Mouse (Mus musculus) bone marrow macrophage, adult 2 months (primary cell): ENCODE measurements around the gene Mki67. TPM values are rescaled to one million over a fixed set of nuclear protein-coding genes. Genes with fewer than 3 reads are reported as not detected.
A peak's percentile ranks its signal among the peaks of the same experiment; 100 is the strongest.

Experiments used
- H3K27ac ChIP-seq: 2 replicates; pipeline ENCODE4 v1.5.1; 2012; ENCODE audit warnings: low read depth, low read length; ENCODE audit not compliant: insufficient read depth
- H3K4me1 ChIP-seq: 2 replicates; pipeline ENCODE4 v1.6.1; 2012; ENCODE audit warnings: low read length; ENCODE audit not compliant: control insufficient read depth, insufficient read depth
- H3K4me3 ChIP-seq: 2 replicates; pipeline ENCODE4 v1.5.1; 2012; ENCODE audit warnings: mild to moderate bottlenecking, low read length, moderate library complexity; ENCODE audit not compliant: insufficient read depth
- CTCF ChIP-seq: IDR thresholded peaks from 2 replicates; pipeline ENCODE4 v1.5.1; 2012; ENCODE audit warnings: low read depth, mild to moderate bottlenecking, low read length, moderate library complexity
- POLR2A ChIP-seq: IDR thresholded peaks from 2 replicates; pipeline ENCODE4 v1.6.1; 2012; ENCODE audit warnings: mild to moderate bottlenecking, low read depth, low read length, borderline replicate concordance
- polyA plus RNA-seq: library from polyadenylated mRNA; stranded (reverse); fragments of >200 nt; gene quantifications from 2 replicates; pipeline ENCODE4 v1.2.4, GENCODE M21; 2012; ENCODE audit not compliant: missing spikeins, insufficient read depth, insufficient read length

Mki67 gene
- polyA plus RNA-seq, 1 experiment, result 110 TPM

DNA sequence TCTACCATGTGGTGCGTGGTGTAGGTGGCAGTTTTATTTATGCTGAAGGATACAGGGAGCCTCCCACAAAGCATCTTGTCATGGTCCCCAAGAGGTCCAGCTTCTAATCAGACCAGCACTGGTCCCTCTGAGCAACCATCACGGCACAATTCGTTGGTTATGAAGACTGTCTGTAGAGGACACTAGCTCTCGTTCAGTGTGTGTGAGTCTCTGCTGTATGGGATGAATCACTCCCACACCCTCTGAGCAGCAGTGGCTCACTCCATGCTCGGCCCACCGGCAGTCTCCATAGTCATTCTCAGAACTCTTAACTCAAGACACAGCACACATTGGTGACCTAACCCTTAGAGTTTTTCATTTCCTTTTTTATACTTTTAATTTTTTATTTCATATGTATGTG, 61.9 kb downstream of the Mki67 start:
- H3K27ac ChIP-seq, result peak overlapping the region; percentile 99
- no peak for TF ChIP-seq POLR2A
- no peak for TF ChIP-seq CTCF
- peak overlapping the region; percentile 40 for H3K4me3 ChIP-seq
- H3K4me1 ChIP-seq, result peaks cover 75% of the 10 kb centered on the region

DNA sequence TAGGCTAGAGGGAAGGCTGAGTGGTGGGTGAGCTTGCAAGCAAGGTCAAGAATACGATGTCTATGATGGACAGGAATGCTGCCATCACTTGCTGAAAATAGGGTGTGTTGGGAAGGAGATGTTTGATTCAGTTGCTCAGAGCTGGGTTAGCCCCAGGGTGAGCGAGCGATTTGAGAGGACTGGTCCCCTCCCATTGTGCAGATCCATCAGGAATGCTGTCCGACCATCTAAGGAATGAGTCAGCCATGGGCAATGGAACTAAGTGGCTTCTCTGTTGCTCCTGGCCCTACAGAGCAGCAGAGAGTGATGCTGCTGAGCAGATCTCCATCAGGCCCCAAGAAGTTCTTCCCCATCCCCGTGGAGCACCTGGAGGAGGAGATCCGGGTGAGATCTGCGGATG, 62.6 kb downstream of the Mki67 start:
- H3K4me1 ChIP-seq, result peaks cover 75% of the 10 kb centered on the region
- H3K4me3 ChIP-seq, result peak overlapping the region; percentile 84
- no peak for TF ChIP-seq CTCF
- H3K27ac ChIP-seq, result peak overlapping the region; percentile 99

DNA sequence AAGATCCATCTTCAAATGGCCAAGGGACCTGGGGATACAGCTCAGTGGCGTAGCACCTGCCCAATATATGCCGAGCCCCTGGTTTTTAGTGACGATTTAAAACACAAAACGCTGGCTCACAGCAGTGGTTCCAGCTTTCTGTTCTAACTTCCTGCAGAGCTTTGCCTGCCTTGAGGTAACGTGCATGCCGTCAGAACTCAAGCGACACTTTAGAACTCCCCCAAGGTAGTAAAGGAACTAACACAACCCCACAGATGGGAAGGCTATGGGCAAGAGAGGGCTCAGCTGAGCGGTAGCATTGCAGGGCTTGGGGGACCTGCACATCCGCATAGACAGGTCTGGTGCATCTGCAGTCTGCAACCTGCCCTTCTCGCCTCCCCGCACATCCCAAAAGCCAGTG, 63.4 kb downstream of the Mki67 start:
- H3K27ac ChIP-seq, result peak overlapping the region; percentile 99
- peaks cover 70% of the 10 kb centered on the region for H3K4me1 ChIP-seq
- peak overlapping the region; percentile 84 for H3K4me3 ChIP-seq
- no peak for TF ChIP-seq CTCF
- TF ChIP-seq POLR2A, result no peak

DNA sequence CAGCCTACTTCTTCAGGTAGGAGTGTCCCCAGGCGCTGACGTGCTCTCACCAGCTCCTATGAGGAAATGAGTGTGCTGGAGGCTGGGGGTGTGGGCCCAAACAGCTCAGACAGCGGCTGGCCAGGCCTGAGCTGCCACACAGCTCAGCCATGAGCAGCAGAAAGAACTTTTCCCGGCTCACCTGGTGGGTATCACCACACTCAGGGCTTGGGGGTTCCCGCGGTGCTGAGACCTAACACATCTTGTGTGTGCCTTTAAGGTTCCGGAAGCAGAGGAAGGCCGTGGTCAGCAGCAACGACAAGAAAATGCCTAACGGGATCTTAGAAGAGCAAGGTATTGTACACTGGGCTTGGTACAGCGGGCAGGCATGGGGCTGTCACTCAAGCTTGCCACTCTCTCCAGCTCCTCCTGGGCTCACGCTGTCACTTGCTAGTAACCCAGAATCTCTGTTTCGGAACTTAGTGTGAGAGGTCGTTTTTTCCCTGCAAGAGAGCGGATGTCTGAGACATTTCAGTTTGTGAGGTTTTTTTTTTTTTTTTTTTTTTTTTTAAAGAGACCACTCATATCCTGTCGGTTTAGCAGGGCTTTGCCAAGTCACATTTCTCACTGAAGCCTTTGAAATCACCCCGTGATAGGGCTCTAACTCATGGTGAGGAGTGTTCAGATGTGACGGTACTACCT, 64.2 kb downstream of the Mki67 start:
- H3K4me1 ChIP-seq, result peaks cover 69% of the 10 kb centered on the region
- peak overlapping the region; percentile 99 for H3K27ac ChIP-seq
- TF ChIP-seq CTCF (no peak), POLR2A (no peak)
- H3K4me3 ChIP-seq, result peak overlapping the region; percentile 84

DNA sequence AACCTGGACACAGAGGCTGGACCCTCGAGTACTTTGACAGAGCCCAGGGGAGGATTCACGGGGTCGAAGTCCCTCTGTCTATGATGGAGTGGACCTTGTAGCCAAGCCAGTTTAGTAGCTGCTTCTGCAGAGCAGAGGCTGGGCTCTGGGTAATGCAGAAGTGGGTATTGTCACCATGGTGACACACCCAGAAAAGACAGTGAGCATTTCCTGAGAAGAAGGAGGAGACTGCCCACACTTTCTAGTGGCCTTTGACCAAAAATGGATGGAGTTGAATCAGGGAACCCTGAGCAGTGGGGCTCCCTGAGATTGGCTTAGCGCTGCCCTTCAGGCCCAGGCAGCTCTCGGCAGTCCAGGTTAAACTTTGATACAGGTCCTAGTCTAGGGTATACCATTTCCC, 66.1 kb downstream of the Mki67 start:
- TF ChIP-seq POLR2A (no peak), CTCF (no peak)
- Histone ChIP-seq H3K4me1 (peaks cover 58% of the 10 kb centered on the region), H3K27ac (peak overlapping the region; percentile 72), H3K4me3 (peak overlapping the region; percentile 16)

DNA sequence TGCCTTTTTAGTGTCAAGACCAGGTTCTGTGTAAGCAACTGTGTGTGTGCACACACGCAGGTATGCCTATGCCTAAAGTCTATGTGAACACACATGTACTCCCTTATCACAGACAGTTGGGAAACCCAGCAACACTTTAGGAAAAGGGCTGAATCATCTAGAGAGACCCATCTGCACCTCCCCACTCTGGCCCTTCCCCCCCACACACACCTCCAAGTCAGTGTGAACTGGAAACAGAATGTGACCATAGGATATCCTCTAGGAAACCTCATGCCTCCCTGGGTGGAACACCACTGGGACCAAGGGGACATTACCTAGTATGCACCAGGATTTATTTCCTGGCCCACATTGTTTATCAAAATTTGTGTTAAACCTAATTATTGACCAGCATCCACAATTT, 66.9 kb downstream of the Mki67 start:
- Histone ChIP-seq H3K27ac (peak overlapping the region; percentile 72), H3K4me1 (peaks cover 57% of the 10 kb centered on the region), H3K4me3 (no peak overlapping the region)
- TF ChIP-seq CTCF (no peak), POLR2A (no peak)

DNA sequence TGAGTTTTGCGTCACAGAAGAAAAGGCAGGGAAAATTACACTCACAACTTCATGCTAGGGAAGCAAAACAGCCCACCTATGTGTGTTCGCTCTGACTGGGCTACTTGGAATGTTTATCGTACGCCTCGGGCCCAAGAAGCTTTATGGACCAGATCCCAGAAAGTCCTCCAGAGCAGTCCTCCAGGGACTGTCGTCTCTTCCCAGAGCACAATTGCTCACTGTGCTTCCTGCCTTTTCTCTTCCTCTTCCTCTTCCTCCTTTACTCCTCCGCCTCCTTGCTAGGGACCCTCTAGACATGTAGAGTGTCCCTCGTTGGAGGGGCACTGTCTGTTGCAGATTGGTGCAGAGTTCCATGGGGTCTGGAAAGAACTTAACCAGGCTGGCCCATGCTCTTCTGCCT, 67.3 kb downstream of the Mki67 start:
- TF ChIP-seq CTCF (no peak), POLR2A (no peak)
- Histone ChIP-seq H3K4me1 (peaks cover 54% of the 10 kb centered on the region), H3K27ac (peak overlapping the region; percentile 72), H3K4me3 (no peak overlapping the region)

DNA sequence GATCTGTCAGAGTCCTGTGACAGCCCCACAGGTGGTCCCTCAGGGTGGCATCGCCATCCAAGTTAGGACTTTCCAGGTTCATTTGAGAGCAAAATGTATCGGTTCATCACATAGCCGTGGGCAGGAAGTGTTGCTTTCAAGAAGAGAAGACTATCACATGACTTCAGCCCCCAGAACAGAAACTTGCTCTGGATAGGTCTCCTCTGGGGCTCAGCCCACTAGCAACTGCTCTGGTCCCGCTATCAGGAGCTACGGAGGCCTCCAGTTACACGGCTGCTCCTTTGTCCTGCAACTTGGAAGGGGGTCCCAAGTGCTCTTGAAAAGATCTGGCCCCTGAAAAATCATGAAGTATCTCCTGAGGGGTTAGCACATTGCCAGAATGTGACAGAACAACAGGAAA, 69.2 kb downstream of the Mki67 start:
- TF ChIP-seq POLR2A, result no peak
- TF ChIP-seq CTCF, result no peak
- Histone ChIP-seq H3K4me1 (peaks cover 63% of the 10 kb centered on the region), H3K27ac (no peak overlapping the region)

DNA sequence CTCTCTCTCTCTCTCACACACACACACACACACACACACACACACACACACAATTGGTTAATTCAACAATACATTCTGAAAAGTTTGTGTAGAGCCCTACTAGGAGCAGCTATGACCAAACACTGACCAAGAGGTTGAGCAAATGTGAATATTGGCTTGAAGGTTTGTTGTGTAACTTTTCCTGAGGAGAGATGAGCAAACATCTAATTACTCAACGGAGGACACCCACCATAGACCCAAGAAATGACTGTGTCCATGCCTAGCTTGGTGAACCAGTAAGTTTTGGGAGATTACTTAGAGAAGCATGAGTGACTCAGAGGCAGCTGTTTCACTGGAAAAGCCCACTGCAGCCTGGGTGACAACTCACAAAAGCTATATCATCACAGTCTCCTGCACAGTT, 71.7 kb downstream of the Mki67 start:
- H3K4me1 ChIP-seq, result peaks cover 46% of the 10 kb centered on the region
- TF ChIP-seq POLR2A (no peak), CTCF (no peak)
- no peak overlapping the region for H3K27ac ChIP-seq
- no peak overlapping the region for H3K4me3 ChIP-seq

More for the DNA sequence above, 69.2 kb downstream of the Mki67 start:
- no peak overlapping the region for H3K4me3 ChIP-seq

DNA sequence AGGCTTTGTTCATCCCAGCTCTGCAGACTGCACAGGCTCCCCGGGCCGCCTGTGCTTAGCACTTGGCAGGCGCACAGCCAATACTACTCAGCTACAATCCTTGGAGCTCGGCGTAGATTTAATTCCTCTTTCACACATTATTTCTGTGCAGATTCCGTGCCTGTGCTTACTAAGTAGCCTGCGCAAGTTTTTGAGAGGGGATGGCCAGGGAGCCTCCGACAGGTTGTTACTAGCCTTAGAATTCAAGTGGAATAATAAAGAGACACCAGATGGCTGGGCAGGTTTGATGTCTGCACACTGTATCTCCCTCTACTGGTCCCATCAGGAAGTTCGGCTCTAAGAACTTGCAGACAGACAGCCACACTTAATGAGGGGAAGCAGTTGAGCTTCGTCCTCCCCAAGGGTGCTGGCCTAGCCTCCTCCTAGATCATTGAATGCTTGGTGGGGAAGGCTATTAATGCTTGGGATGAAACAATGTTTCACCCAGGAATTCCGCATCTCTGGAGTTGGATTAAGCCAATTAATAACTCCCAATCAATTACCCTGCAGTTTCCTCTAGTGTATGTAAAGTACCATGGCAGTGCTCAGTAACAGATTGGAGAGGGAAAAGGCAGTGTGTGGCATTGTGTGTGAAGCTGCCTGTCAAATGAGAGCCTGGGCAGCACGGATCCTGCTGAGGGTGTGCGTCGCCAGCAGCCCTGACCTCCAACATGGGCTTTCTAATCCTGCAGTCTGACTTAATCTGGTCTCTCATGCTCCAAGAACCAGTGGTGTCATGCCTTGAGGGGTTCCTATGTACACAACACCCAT, 74.3 kb downstream of the Mki67 start:
- no peak overlapping the region for H3K27ac ChIP-seq
- no peak overlapping the region for H3K4me3 ChIP-seq
- peaks cover 27% of the 10 kb centered on the region for H3K4me1 ChIP-seq
- no peak for TF ChIP-seq POLR2A
- peak; percentile 35; the same call in 1 of the 2 replicates for TF ChIP-seq CTCF

Other genes with a start within 250 kb of the Mki67 start
- gene Clrn3, start 187.7 kb downstream of the Mki67 start, polyA plus RNA-seq, result not detected in 2 replicates
- 43.2 and 45.3 TPM in 2 replicates for gene Ptpre, start 178.9 kb downstream of the Mki67 start, polyA plus RNA-seq